Mouse (Mus musculus) kidney, adult 2 months (tissue): ENCODE data around the gene Zdhhc14.

ENCODE experiments used
- CTCF ChIP-seq: fragments of 200-500 bp; conservative IDR thresholded peaks from 2 replicates; pipeline ENCODE4 v1.5.1; 2011; ENCODE audit warnings: low read depth, mild to moderate bottlenecking, control low read depth, low read length, moderate library complexity, mixed read lengths; ENCODE audit not compliant: insufficient read depth, insufficient read length
- POLR2A ChIP-seq: fragments of 200-500 bp; IDR thresholded peaks from one replicate; pipeline ENCODE4 v1.6.1; 2011; ENCODE audit warnings: low read depth, low read length, control low read depth

GRCm38 (mm10) chr17:5553556-5553955, 61.2 kb downstream of the Zdhhc14 start:
- no peak for TF ChIP-seq POLR2A
- TF ChIP-seq CTCF: no peak
